10 mouse cellular contexts compared by ENCODE assay signal in genomic region chr14:6604551-6604950, GRCm38 (mm10). TPM values are rescaled to one million over a fixed set of nuclear protein-coding genes. Genes with fewer than 3 reads are reported as not detected.
DNase-seq lines count a peak whose midpoint lies in the region; ATAC-seq and TF ChIP-seq lines count a peak whose summit lies in the region.
"Not testable (repeated sequence)": the region's sequence is repeated elsewhere in the genome, so short reads cannot be mapped to it uniquely, and the experiment has no call there.
"Had no signal": no experiment of that assay in that cellular context is flagged by ENCODE, and none has a peak within 500 bp of the region (broad histone marks: within the 10 kb centered on the region; RNA-seq: fewer than 3 reads in every experiment).

No protein-coding gene starts in this region.

- peak overlapping the region; percentile 59 for H3K9ac ChIP-seq in forebrain, embryonic 13.5 days
- peak overlapping the region; percentile 53; the same call in 1 of the 2 replicates for H3K9ac ChIP-seq in limb, embryonic 12.5 days (replicated peaks)

- TF ChIP-seq CTCF in cerebellum, adult 2 months (IDR thresholded peaks at IDR 0.05; ENCODE audit: borderline replicate concordance, insufficient read depth, low read depth, low read length): not testable (repeated sequence)

- not testable (repeated sequence) for H3K4me1 ChIP-seq in cerebellum, adult 2 months (ENCODE audit: control insufficient read depth, insufficient read depth, low read length); forebrain, embryonic 13.5 days; limb, embryonic 12.5 days (replicated peaks)

- peak overlapping the region; percentile 72 for H3K4me2 ChIP-seq in forebrain, embryonic 13.5 days
- peak overlapping the region; percentile 61 for H3K4me2 ChIP-seq in limb, embryonic 12.5 days

- H3K9me3 ChIP-seq in forebrain, embryonic 13.5 days (replicated peaks); limb, embryonic 12.5 days: not testable (repeated sequence)

- 10% methylated on average over 20 of the region's 20 CpGs for WGBS in cerebellum, adult 2 months
- 8% methylated on average over 17 of the region's 20 CpGs for WGBS in forebrain, embryonic 13.5 days
- 5% methylated on average over 17 of the region's 20 CpGs for WGBS in limb, embryonic 12.5 days

- not testable (repeated sequence) for H3K4me3 ChIP-seq in cerebellum, adult 2 months (replicated peaks; ENCODE audit: insufficient read depth, low read depth, low read length)
- peak overlapping the region; percentile 41 for H3K4me3 ChIP-seq in forebrain, embryonic 13.5 days
- H3K4me3 ChIP-seq in limb, embryonic 12.5 days (replicated peaks): peak overlapping the region; percentile 38

- intact Hi-C loops in heart, postnatal 10 days (cut with DNase I): not testable (repeated sequence)

- not testable (repeated sequence) for H3K27me3 ChIP-seq in cerebellum, adult 2 months (ENCODE audit: control insufficient read depth, insufficient read depth, low read length); forebrain, embryonic 13.5 days; limb, embryonic 12.5 days

- H3K27ac ChIP-seq in cerebellum, adult 2 months (ENCODE audit: insufficient read depth, low read length); forebrain, embryonic 13.5 days; limb, embryonic 12.5 days: not testable (repeated sequence)

- not testable (repeated sequence) for TF ChIP-seq POLR2A in cerebellum, adult 2 months (IDR thresholded peaks at IDR 0.05; ENCODE audit: borderline replicate concordance, insufficient read depth, low read length)

- ATAC-seq in forebrain, embryonic 13.5 days; limb, embryonic 12.5 days (ENCODE audit: insufficient number of reproducible peaks, insufficient read depth, low FRiP score, low TSS enrichment, low read depth): not testable (repeated sequence)

- not testable (repeated sequence) for H3K36me3 ChIP-seq in forebrain, embryonic 13.5 days (ENCODE audit: poor library complexity, severe bottlenecking); limb, embryonic 12.5 days

- peak; percentile 0 to 12 for DNase-seq in cerebellum, adult 2 months
- DNase-seq in heart, postnatal 10 days: peak; percentile 2
- DNase-seq in kidney, adult 8-10 months: peak; percentile 6 to 28
- DNase-seq in lung, postnatal 25 days (ENCODE audit: low spot score): peak; percentile 25
- DNase-seq in retina, postnatal 1 day: peak; percentile 16
- DNase-seq in urinary bladder, postnatal 36 days (ENCODE audit: low spot score in 2 of 2): peak; percentile 0 to 6

RNA-seq across cellular contexts. Expression of gene Gm3629, which starts 14.1 kb away (rescaled TPM):
- 0.25 and 0.47 TPM in 2 replicates for polyA plus RNA-seq in cerebellum, adult 2 months (2012; rRNA removed)
- 0.36 TPM in 1 of 2 replicates, not detected in the other for polyA plus RNA-seq in forebrain, embryonic 13.5 days (2015; fragmentation: Nextera tagmentation; extraction: Ambion mirVana)
- total RNA-seq in heart, postnatal 10 days (2021): 1 to 10 TPM; 1.2 to 1.4 TPM
- 0.31 TPM in 1 of 2 replicates, not detected in the other for polyA plus RNA-seq in limb, embryonic 12.5 days (2016; fragmentation: Nextera tagmentation; extraction: Ambion mirVana)
- total RNA-seq: adrenal gland, postnatal 25 days had no signal
- polyA plus RNA-seq: macrophage had no signal

RNA-seq across cellular contexts. Expression of gene Gm3460, which starts 17.7 kb away (rescaled TPM):
- 0.90 and 1.1 TPM in 2 replicates for polyA plus RNA-seq in cerebellum, adult 2 months (2012; rRNA removed)
- polyA plus RNA-seq in forebrain, embryonic 13.5 days (2015; fragmentation: Nextera tagmentation; extraction: Ambion mirVana): not detected in 2 replicates
- total RNA-seq in heart, postnatal 10 days (2021): not detected
- polyA plus RNA-seq in limb, embryonic 12.5 days (2016; fragmentation: Nextera tagmentation; extraction: Ambion mirVana): not detected in 2 replicates
- total RNA-seq: adrenal gland, postnatal 25 days had no signal
- polyA plus RNA-seq: macrophage had no signal
